Mouse (Mus musculus) heart, postnatal 10 days (tissue): ENCODE measurements around the gene Sh3tc1. TPM values are rescaled to one million over a fixed set of nuclear protein-coding genes. Genes with fewer than 3 reads are reported as not detected.

ENCODE experiments used
- DNase-seq, 2 experiments: peaks; one replicate each; pipeline ENCODE4 v3.0.0; 2021
- intact Hi-C: fragments of 180-260 bp; cut with DNase I; formaldehyde crosslinking; loops from one replicate; pipeline ENCODE4 v1.15.1; 2025
- total RNA-seq, 2 experiments: library from RNA; stranded (reverse); gene quantifications; 2 replicates each; pipeline ENCODE4 v1.2.3; 2021

Sh3tc1 gene
- 10 to 100 TPM; 14.7 to 17.4 TPM for total RNA-seq

DNA sequence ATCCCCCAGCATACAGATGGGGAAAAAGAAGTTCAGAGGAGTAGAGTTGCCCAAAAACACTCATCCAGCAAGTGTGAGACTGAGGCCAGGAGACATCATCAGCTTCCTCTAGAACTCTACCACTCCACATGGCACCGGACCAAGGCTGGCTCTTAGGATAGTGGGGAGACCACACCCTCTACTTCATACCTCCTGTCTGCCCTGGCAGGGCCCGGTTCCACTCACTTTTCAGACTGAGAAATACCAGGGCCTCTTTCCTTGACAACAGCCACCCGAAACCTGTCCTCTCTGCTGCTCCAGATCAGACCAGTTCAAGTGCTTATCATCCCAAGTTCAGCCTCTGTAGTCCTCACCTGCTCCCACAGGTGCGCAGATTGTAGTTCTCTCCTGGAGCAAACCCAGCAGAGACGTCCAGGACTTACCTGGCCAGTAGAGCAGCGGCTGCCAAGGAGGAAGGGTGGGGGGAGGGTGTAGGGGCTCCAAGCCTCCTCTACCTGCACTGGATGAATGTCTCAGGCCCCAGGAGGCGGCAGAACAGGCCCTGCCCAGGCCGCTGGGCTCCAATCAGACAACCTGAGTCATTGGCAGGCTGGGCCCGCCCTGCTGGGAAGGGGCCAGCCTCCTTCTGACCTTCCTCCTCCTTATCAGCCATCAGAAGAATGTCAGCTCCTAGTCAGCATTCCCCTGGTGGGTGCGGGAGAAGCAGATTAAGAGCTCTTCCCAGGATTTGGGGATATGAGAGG lies at the start of gene Sh3tc1:
Gene Sh3tc1 (minus strand): TSS at position 452 of the 743 bp plus-strand sequence.
- peak; percentile 59 to 62 for DNase-seq
- intact Hi-C loops: no loop called here

- DNase-seq: no peak
- intact Hi-C loops: no loop called here
Observed at GRCm38 (mm10) chr5:35788719-35789118, 48.9 kb upstream of the Sh3tc1 start.

- no peak for DNase-seq
- intact Hi-C loops: no loop called here
Observed at GRCm38 (mm10) chr5:35787847-35788246, 48.1 kb upstream of the Sh3tc1 start.

DNA sequence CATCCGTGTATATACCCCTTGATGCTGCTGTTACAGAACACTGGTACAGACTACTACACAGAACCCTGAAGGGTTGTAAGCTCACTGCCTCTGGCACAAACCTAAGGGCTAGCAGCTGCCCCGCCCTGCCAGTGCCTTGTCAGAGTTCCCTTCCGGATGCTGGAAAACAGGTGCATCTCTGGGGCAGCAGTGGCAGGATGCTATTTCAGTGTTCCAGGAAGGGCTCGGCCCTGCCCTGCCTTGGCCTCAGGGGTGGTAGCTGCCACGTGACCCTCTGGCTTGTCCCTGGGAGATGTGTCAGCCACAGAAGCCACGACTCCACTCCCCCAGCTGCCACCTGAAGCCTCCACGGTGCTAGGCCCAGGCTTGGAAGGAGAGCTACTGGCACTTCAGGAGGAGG lies 46.1 kb upstream of the Sh3tc1 start:
- intact Hi-C loops: no loop called here
- DNase-seq: no peak

DNA sequence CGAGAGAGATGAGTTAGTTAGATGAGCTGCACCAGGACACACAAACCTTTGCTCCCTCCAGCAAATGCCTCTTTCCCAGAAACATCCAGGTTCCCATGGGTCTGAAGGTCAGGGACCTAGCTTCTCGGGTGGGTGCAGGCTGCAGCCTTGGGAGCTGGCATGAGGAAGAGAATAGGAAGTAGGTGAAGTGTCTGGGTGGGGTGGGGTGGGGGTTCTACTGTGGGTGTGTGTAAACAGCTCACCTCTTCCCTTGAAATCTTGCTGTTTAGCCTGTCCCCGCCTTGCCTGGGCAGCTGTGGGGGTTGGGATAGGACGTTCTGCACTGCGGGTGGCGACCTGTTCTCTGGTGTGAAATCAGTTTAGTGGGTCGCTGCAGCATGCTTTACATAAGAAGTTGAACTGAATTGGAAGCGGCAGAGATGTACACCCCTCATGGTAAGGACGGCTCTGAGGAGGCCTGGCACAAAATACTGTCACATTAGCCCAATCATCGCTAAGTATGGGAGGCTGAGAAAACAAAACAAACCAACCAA lies 42.9 kb upstream of the Sh3tc1 start:
- DNase-seq: no peak
- intact Hi-C loops: no loop called here

DNA sequence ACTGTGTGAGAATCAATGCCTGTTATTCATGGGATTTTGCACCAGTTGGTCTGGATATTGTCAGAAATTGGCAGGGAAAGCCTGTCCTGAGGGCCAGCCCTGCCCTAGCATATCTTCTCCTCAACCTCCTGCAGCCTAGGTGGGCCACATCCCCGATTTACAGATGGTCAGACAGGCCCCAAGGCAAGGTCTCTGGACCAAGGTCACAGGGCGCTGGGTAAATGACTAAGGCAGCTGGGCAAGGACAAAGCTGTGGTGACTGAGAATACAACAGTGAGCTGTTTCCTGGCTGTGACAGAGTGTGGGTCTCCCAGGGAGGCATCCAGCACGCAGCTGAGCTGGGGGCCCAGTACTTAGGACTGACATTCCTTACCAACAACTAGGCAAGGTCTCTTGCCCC lies 41.3 kb upstream of the Sh3tc1 start:
- DNase-seq: no peak
- intact Hi-C loops: no loop called here

GRCm38 (mm10) chr5:35774137-35774424 lies 34.3 kb upstream of the Sh3tc1 start:
- intact Hi-C loops: no loop called here

DNA sequence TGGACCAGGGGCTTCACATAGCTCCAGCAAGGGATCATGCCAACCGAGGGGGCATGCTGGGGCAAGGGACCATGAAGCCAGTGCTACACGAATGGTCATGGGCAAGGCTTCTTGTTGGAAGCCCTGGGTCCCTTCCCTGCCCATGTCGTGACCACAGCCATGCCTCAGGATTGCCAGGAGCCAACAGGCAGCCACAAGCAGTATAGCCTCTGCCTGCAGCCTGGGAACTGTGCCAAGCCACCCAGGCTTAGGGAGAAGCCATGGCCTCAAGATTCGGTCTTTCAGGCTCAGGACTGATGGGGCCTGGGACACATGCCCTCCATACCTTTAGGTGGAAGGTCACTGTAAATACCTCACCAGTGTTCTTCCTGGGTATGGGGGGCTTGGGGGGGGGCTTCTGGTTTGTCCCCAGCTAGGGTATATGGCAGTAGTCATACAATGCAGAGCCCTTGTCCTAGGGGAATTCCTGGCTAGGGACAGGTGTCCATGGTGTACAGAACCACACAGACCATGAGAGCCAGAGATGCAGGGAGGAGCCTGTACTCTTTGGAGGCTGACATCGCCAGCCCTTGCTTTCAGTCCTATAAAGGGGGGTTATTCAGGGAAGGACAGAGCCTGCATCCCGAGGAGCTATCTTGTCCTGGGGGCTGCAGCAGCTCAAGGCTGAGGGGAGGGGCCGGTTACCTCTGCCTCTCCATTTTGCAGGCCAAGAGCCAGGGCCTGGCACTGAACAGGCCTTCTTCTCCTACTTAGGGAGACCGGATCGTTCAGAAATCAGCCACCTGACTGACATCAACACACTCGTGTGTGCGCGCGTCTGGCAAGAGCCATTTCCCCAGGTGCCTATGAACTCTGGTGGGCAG lies 33.7 kb upstream of the Sh3tc1 start:
- intact Hi-C loops: no loop called here
- peak in 1 of 2 experiments; percentile 45 for DNase-seq

More at GRCm38 (mm10) chr5:35774137-35774424, 34.3 kb upstream of the Sh3tc1 start:
- no peak for DNase-seq

DNA sequence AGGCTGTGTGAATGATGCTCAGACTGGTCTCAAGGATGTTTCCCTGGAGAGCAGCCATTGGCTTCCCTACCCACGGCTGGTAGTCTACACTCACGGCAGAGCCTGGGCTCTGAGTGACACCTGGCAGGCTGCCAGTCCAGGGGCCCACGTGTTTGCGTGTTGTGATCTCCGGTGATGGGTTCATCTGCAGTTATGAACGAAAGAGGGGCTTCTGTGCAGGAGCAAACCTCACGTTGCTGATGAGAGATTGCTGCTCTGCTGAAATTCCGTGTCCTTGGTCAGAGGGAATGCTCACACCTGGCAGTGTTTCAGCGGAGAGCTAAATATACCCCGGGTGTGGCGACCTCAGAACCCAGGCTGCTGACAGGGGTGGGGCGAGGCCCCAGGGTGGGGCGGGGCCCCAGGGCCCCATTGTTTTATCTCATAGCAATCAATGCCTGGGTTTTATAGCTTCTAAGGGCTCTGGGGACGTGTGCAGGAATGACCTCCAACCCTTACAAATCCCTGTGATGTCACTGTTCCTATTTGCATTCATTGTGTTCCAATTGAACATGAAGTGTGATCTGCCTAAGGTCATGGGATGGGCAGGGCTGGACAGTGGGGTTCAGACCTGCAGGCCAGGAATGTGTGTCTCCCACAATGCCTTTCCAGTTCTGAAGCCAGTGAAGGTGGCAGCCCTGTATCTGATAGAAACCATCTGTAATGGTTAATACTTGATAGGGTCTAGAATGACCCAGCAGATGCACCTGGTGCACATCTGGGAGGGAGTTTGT lies 31.3 kb upstream of the Sh3tc1 start:
- DNase-seq: peak; percentile 77 to 80

DNA sequence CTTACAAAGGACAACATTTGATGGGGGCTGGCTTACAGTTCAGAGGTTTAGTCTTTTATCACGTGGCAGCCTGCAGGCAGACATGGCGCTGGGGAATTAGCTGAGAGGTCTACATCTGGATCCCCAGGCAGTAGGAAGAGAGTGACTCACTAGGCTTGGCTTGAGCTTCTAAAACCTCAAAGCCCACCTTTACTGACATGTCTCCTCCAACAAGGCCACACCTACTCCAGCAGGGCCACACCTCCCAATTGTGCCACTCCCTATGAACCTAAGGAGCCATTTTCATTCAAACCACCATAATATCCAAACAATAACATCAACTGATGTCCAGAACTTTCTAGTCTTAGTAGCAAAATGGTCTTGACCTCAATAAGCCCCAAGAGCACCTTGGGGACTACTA lies 30.5 kb upstream of the Sh3tc1 start:
- DNase-seq: no peak

More for the DNA sequence above, 31.3 kb upstream of the Sh3tc1 start:
- intact Hi-C loops: no loop called here

DNA sequence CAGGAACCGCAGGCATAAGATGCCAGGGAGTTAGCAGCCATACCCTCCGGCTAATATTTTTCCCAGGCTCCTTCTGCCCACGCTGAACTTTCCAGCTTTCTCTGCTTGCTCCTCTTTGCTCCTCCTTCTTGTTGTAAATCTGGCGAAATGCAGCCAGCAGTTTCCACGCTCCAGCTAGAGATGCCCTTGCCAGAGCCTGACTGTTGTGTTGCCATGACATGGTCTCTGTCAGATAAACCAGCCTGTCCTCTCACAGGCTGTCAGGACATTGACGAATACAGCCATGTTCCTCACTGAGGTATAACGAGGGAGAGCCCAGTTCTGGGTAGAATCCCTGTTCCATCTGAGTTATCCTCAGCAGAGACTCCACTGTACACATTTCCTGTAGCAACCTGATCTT lies 29.2 kb upstream of the Sh3tc1 start:
- intact Hi-C loops: no loop called here
- DNase-seq: peak in 1 of 2 experiments; percentile 53

More for the DNA sequence above, 30.5 kb upstream of the Sh3tc1 start:
- intact Hi-C loops: no loop called here

DNA sequence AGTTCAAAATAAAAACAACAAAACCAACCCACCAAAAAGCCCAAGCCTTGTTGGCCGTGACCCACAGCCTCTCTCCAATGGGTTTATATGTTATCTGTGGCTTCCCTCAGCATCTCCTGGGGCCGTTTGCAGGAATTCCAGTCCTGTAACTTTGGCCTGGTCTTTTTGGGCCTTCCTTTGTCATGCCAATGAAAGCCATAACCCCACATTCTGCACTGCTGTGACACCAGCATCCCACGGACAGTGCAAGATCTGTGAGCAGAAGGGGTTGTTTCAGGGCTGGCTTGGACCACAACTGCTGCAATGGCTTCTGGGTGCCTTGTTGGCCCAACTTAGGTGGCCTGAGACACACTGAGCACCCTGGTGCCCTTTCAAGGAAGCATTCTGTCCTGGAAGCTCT lies 28.7 kb upstream of the Sh3tc1 start:
- intact Hi-C loops: no loop called here
- no peak for DNase-seq

GRCm38 (mm10) chr5:35765909-35766308 lies 26.1 kb upstream of the Sh3tc1 start:
- intact Hi-C loops: no loop called here
- DNase-seq: no peak

DNA sequence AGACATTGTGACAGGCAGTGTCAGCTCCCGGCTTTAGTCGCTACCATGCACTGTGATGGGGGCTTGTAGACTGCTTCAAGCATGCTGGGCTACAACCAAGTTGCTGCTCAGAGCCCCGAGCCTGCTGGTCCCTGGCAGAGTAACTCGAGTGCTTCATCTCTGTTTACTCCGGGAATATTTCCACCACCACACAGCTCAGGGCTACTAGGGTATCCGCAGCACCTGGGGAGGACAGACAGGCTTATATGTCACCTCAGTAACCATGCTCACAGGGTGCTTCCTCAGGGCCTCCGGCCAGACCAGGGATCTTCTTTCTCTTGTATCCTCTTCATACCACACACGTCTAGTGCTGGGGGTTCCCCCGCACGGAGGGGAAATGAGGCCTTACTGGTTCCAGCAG lies 23.1 kb upstream of the Sh3tc1 start:
- no peak for DNase-seq
- intact Hi-C loops: no loop called here

GRCm38 (mm10) chr5:35762388-35762787 lies 22.6 kb upstream of the Sh3tc1 start:
- peak; percentile 85 to 87 for DNase-seq
- intact Hi-C loops: no loop called here

- intact Hi-C loops: no loop called here
- no peak for DNase-seq
Observed at GRCm38 (mm10) chr5:35761323-35761722, 21.5 kb upstream of the Sh3tc1 start.

DNA sequence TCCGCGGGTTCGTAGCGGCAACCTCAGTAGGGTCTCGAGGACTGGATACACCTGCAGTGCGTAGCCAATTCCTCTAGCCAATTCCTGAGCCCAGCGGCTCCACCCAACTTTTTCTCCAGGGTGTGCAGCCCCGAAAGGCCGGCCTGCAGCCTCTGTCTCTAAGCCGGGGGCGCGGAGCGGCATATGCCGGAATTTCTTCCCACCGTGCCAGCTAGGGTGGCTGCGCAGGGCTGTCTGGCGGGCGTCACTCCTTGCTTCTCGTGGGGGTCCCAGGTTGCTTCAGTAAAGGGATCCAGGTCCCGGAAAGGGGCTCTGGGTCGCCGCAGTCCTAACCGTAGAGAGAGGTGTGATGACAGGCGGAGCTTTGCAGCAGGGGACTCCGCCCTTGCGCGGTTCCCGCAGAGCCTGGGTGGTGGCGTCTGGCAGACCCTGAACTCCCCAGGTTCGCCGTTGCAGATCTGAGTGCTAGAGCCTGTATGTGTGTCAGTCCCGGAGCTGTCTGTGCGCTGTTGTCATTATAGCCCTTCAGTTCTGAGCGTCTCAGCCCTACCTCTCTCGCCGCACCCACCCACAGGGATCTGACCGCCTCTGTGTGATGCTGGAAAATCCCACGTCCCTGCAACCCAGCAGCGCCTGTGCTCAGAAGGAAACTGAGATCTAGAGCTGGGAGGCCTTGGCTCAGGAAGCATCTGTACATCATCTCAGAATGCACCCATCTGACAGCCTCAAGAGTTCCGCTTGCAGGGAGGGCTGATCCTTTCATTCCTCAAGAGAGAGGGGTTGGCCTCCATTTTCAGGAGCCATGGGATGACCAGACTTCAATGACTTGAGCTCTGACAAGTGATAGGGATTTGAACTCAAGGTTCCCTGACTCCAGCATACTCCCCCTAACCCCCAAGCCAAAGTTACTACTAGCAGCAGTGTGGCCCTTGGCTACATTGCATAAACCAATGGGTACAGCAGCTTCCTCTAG lies 18.6 kb upstream of the Sh3tc1 start:
- DNase-seq: peak in 1 of 2 experiments; percentile 53
- intact Hi-C loops: loop anchor here (10.0 kb wide), 1 partner anchor 216 kb away; no protein-coding TSS in a partner anchor

DNA sequence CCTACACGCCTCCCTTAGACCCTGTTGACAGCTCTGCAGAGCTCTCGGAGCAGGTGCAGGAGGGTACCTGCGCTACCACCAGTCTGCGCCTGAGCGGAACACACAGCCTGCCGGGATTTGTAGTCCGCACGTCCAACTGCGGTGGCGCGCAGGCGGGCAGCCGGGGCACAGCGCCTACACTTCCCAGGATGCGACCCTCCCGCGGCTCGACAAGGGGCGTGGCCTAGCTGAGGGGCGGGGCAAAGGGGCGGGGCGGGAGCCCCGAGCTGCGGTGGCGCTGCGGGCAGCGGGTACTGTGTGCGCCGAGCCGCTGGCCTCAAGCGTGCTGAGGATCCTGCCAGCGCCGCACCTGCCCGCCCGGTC lies 17.8 kb upstream of the Sh3tc1 start, which contains the start of gene Ablim2:
Gene Ablim2 (plus strand): TSS at position 242 of the 363 bp plus-strand sequence.
- intact Hi-C loops: loop anchor here (10.0 kb wide), 1 partner anchor 217 kb away; no protein-coding TSS in a partner anchor
- peak; percentile 90 to 92 for DNase-seq

DNA sequence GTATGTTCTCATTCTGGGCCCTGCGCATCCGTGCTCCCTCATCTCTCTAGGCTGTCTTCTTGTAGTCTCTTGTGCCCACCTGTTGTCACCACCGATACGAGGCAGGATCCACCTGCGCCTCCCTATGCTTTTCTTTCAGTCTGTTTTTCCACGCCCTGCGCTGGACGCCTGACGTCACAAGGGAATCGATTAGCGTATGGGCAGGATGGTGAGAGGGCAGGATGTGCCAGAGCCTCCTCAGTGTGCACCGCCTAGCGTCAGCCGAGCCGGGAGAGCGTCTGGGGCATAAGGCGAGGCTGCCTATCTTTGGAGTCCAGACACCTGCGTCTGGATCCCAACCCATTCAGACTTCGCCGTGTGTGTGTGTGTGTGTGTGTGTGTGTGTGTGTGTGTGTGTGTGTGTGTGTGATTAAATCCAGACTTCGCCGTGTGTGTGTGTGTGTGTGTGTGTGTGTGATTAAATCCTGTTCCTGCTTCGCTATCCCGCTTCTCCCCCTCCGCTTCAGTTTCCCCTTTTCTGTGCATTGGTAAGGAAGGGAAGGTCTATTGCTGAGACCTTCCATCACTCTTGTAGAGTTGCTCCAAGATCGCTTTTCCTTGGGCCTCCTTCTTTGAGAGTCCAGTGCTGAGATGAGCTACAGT lies 17.3 kb upstream of the Sh3tc1 start:
- DNase-seq: no peak
- intact Hi-C loops: loop anchor here (10.0 kb wide), 1 partner anchor 218 kb away; no protein-coding TSS in a partner anchor
